Mouse (Mus musculus) limb, embryonic 10.5 days (tissue): ENCODE measurements around the gene Tspan14. TPM values are rescaled to one million over a fixed set of nuclear protein-coding genes. Genes with fewer than 3 reads are reported as not detected.

ENCODE experiments used
- DNase-seq: peaks from one replicate; pipeline ENCODE4 v3.0.0-alpha.2; 2017; ENCODE audit warnings: low spot score
- H3K27ac ChIP-seq: fragments of 300-500 bp; sonication (generic); 2 replicates; pipeline ENCODE4 v1.5.1; 2016; ENCODE audit warnings: mild to moderate bottlenecking
- H3K27me3 ChIP-seq: fragments of 300-500 bp; sonication (generic); 2 replicates; pipeline ENCODE4 v1.6.1; 2016; ENCODE audit warnings: low read depth, mild to moderate bottlenecking; ENCODE audit not compliant: poor library complexity, severe bottlenecking
- H3K36me3 ChIP-seq: fragments of 300-500 bp; sonication (generic); 2 replicates; pipeline ENCODE4 v1.6.1; 2016; ENCODE audit warnings: mild to moderate bottlenecking, moderate library complexity
- H3K4me1 ChIP-seq: fragments of 300-500 bp; sonication (generic); 2 replicates; pipeline ENCODE4 v1.6.1; 2016
- H3K4me3 ChIP-seq: fragments of 300-500 bp; sonication (generic); 2 replicates; pipeline ENCODE4 v1.5.1; 2016; ENCODE audit warnings: mild to moderate bottlenecking, moderate library complexity
- H3K9me3 ChIP-seq: fragments of 300-500 bp; sonication (generic); replicated peaks from 2 replicates; pipeline ENCODE4 v1.6.1; 2016; ENCODE audit warnings: mild to moderate bottlenecking
- WGBS: fragments of 180-500 bp; shearing (Covaris S2); methylation state at CpG from one replicate; pipeline ENCODE4 v1.1.7; 2016; 5-methylcytosine and 5-hydroxymethylcytosine counted together
- polyA plus RNA-seq: library from polyadenylated mRNA; unstranded; fragments of >200 nt; fragmentation: Nextera tagmentation; extraction: Ambion mirVana; gene quantifications from 2 replicates; pipeline ENCODE4 v1.2.1, GENCODE M21; 2016

Tspan14 gene
- polyA plus RNA-seq, 1 experiment from 2014 or later, result 77.6 TPM

DNA sequence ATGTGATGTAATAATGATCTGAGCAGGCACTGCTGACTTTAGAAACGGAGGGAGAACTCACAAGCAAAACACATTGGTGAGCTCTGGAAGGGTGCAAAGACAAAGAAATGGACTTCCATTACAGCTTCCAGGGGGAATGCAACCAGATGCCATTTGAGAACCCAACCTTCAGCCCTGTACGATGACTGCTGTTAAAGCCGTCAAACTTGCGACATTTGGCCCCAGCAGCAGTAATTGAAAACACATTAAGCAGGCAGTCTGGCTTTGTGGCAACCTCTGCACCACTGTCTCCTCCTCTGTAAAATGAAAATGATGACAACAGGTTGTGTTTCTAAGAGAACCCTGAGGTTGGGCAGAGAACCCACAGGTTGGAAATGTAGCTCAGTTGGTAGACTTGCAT lies 34.2 kb upstream of the Tspan14 start:
- Histone ChIP-seq H3K27me3 (peaks cover 15% of the 10 kb centered on the region; the same call in 1 of the 2 replicates), H3K4me1 (peaks cover 32% of the 10 kb centered on the region), H3K4me3 (no peak overlapping the region), H3K36me3 (peaks cover 13% of the 10 kb centered on the region; the same call in 1 of the 2 replicates), H3K9me3 (no peaks in the 10 kb centered on the region), H3K27ac (peak overlapping the region; percentile 75)
- 25% methylated on average over 4 of the region's 4 CpGs for WGBS
- no peak for DNase-seq

DNA sequence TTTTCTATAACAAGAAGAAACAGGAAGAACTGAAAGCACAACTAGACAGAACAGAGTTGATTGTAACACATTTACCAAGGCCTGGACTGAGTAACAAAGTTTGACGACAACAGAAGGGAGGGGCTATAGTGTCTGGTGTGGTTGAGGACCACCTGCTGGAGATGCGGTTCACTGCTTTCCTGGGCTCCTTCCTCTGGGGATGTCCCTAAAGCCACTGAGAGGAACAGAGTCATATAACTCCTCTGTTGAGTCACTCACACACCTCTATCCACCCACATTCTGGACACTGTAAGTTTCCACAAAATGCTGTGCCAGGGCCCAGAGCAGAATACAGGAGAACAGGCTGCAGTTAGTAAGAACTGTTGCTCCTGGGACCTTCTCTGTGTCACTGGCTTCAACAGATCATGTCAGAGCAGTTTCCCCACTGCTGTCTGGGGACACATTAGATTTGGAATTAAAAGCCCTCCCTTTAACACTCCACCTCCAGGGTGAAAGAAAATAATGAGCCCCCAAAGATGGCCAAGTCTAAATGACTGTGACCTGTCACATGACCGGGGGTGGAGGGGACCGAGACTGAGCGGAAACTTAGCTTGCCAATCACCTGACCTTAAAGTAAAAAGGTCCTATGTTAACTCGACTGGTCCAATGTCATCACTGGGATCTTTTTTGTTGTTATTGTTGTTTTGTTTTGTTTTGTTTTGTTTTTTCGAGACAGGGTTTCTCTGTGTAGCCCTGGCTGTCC lies 33.5 kb upstream of the Tspan14 start:
- 88% methylated on average over 7 of the region's 7 CpGs for WGBS
- peaks cover 32% of the 10 kb centered on the region for H3K4me1 ChIP-seq
- H3K4me3 ChIP-seq, result no peak overlapping the region
- peak overlapping the region; percentile 75 for H3K27ac ChIP-seq
- H3K36me3 ChIP-seq, result peaks cover 13% of the 10 kb centered on the region; the same call in 1 of the 2 replicates
- DNase-seq, result no peak
- H3K9me3 ChIP-seq, result no peaks in the 10 kb centered on the region
- H3K27me3 ChIP-seq, result peaks cover 15% of the 10 kb centered on the region; the same call in 1 of the 2 replicates

DNA sequence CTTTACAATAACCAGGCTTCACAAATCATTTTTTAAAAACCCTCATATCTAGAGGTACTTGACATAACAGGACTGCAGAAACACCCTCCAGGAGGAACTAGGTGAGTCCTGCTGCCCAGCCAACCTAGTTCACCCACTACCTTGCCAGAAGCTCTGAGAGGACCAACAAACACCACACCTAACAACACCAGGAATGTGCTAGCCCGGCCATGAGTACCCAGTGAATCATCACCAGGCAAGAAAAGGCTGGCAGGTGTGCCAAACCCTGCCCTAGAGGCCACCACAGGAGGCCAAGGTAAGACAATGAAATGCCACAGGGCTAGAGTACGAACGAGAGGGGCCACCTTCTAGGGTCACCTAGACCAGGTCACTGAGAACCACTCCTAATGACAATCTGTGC lies 29.6 kb upstream of the Tspan14 start:
- Histone ChIP-seq H3K9me3 (no peaks in the 10 kb centered on the region), H3K27me3 (no peaks in the 10 kb centered on the region), H3K4me3 (no peak overlapping the region), H3K27ac (no peak overlapping the region), H3K4me1 (peaks cover 12% of the 10 kb centered on the region), H3K36me3 (peaks cover 13% of the 10 kb centered on the region; the same call in 1 of the 2 replicates)
- DNase-seq, result no peak
- WGBS, result 88% methylated on average over 3 of the region's 3 CpGs

DNA sequence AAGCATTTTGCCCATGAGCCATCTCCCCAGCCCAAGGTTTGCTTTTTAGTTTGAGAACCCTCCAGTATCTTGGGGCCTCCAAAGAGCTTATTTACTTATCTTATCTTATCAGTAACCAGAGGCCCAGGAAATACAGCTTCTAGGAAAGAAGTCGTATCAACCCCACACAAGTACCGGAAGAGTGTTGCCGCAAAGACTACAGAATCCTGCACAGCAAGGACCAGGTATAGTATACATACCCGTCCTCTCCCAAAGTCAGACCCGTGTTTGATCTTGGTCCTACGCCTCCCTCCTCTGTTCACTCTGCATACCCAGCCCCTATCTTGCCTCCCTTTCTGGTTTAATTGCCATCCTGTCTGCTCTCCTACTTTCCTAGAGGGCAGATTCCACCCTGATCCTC lies 25.9 kb upstream of the Tspan14 start:
- H3K36me3 ChIP-seq, result peaks cover 5% of the 10 kb centered on the region; the same call in 1 of the 2 replicates
- WGBS, result 73% methylated on average over 6 of the region's 6 CpGs
- DNase-seq, result no peak
- H3K4me1 ChIP-seq, result peaks cover 7% of the 10 kb centered on the region; the same call in 1 of the 2 replicates
- H3K27me3 ChIP-seq, result no peaks in the 10 kb centered on the region
- H3K4me3 ChIP-seq, result no peak overlapping the region
- no peaks in the 10 kb centered on the region for H3K9me3 ChIP-seq
- H3K27ac ChIP-seq, result no peak overlapping the region

DNA sequence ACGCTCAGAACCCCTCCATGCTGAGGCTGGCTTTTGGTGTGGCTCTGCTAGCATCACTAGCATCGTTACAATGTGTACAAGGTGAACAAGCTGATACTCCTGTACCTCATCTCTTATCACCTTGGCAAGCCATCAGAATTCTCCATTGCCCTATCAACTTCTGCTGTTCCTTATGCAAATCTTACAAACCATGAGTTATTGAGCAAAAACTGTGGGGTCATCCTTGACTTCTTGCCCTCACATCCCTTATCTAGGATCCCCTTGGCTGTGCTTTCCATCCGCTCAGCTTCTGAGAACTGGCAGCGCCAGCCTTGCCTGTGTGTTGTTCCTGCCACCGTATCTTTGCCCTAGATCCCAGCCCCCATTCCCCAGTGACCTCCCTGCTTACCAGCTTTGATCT lies 22.2 kb upstream of the Tspan14 start:
- Histone ChIP-seq H3K27ac (no peak overlapping the region), H3K9me3 (no peaks in the 10 kb centered on the region), H3K36me3 (no peaks in the 10 kb centered on the region), H3K27me3 (no peaks in the 10 kb centered on the region), H3K4me1 (peaks cover 7% of the 10 kb centered on the region; the same call in 1 of the 2 replicates), H3K4me3 (no peak overlapping the region)
- DNase-seq, result no peak
- WGBS, result 94% methylated on average over 5 of the region's 5 CpGs

DNA sequence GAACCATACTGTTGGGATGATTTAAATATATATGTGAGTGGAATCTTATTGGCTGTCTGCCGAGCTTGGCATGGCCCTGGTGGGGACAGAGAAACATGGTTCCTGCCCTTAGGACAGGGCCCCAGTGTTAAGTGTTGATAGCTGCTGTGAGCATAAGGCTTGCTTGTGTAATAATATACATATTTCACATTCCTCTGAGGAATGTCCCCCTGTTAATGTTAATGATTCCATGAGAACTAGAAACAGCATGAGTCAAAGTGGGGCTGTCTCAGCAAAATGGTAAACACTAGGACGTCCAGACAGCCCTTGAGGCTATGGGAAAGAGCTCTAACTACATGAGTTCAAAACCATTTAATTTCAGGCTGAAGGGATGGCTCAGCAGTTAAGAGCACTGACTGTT lies 20.6 kb upstream of the Tspan14 start:
- Histone ChIP-seq H3K27me3 (no peaks in the 10 kb centered on the region), H3K36me3 (no peaks in the 10 kb centered on the region), H3K9me3 (no peaks in the 10 kb centered on the region), H3K4me3 (no peak overlapping the region), H3K4me1 (peaks cover 7% of the 10 kb centered on the region; the same call in 1 of the 2 replicates), H3K27ac (no peak overlapping the region)
- DNase-seq, result no peak
- WGBS, result 90% methylated on average over 2 of the region's 2 CpGs

DNA sequence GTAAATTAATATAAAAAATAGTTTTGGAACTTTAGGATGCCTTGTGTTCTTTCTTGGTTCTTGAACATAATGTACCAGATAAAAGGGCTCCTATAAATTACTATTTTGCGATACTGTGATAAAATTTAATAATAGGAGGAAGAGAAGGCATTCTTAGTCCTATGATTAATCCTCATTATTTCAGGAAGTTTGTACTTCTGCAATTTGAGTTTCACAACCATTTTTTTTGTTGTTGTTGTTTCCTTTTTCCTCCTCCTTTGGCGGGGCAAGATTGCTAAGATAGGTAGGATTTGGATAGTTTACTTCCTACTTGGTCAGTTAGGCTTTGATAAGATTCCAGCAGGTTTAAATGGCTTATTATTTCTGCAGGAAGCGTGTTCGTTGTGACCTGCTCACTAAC lies 19.0 kb upstream of the Tspan14 start:
- WGBS, result 91% methylated on average over 4 of the region's 4 CpGs
- H3K27me3 ChIP-seq, result no peaks in the 10 kb centered on the region
- no peak overlapping the region for H3K4me3 ChIP-seq
- DNase-seq, result no peak
- peaks cover 7% of the 10 kb centered on the region; the same call in 1 of the 2 replicates for H3K4me1 ChIP-seq
- no peaks in the 10 kb centered on the region for H3K9me3 ChIP-seq
- H3K36me3 ChIP-seq, result no peaks in the 10 kb centered on the region
- no peak overlapping the region for H3K27ac ChIP-seq

DNA sequence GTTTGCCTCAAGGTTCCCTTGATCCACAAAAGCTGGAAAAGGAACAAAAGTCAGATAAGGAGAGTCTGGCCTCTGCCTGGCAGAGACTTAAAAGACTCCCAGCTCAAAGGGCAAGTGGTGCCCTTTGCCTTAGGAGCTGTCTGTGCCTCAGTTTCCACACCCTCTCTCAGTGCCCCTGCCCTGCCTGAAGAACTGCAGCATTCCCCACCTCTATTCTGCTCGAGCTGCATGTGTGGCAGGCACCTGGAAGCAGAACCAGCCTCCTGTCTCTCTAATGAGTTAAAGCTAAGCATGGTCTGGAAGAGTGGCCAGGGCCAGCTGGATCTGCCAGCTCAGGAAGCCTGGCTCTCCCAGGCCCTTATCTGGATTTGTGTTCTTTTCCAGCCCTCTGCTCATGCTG lies 13.1 kb upstream of the Tspan14 start:
- WGBS, result 72% methylated on average over 1 of the region's 1 CpGs
- Histone ChIP-seq H3K27ac (peak overlapping the region; percentile 8; the same call in 1 of the 2 replicates), H3K4me1 (no peaks in the 10 kb centered on the region; the same call in 1 of the 2 replicates), H3K9me3 (no peaks in the 10 kb centered on the region), H3K27me3 (no peaks in the 10 kb centered on the region), H3K4me3 (no peak overlapping the region), H3K36me3 (no peaks in the 10 kb centered on the region)
- DNase-seq, result no peak

DNA sequence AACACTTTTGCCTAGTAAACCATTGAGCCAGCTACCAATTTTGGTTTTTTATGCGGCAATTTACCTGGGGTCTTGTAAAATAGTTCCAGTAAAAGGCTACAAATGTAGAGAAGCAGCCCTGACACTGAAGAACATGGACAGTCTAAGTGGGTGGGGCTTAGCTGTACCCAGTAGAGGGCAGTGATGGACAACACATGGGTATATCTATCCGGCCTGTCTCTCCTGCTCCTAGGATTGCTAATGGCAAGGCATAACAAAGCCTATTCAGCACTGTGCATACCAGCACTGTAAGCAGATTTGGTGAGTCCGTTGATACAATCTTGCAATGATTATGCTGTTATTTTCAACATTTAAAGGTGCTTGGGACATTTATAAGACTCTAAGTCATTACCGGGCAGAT lies 12.4 kb upstream of the Tspan14 start:
- no peaks in the 10 kb centered on the region for H3K27me3 ChIP-seq
- DNase-seq, result no peak
- H3K27ac ChIP-seq, result no peak overlapping the region
- H3K36me3 ChIP-seq, result no peaks in the 10 kb centered on the region
- 56% methylated on average over 4 of the region's 4 CpGs for WGBS
- H3K4me1 ChIP-seq, result no peaks in the 10 kb centered on the region; the same call in 1 of the 2 replicates
- H3K4me3 ChIP-seq, result no peak overlapping the region
- H3K9me3 ChIP-seq, result no peaks in the 10 kb centered on the region

DNA sequence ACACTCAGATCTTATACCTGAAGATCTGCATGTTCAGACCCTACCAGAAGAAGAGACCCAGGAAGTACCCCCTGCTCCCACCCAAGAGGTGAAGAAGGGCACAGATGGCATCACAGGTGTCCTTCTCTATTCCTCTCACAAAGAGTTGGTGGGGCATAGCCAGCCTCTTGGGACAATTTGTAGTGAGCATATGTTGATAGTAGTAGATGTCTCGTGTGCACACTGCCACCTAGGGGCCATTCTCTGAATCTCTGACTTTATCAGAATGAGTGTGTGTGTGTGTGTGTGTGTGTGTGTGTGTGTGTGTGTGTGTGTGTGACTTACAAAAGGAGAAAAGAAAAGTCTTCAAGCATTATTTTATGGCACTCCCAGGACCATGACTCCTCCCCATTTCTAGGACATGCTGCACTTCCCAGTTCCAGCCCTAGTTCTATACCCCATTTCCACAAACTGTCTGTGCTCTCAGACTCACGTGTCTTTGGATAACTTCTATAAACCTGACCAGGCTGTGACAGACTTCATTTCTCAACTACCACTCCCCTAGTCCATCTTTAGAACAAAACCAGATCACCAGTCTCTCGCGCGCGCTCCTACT lies 8.6 kb upstream of the Tspan14 start:
- peak; percentile 72 for DNase-seq
- WGBS, result 77% methylated on average over 6 of the region's 6 CpGs
- H3K27ac ChIP-seq, result no peak overlapping the region

DNA sequence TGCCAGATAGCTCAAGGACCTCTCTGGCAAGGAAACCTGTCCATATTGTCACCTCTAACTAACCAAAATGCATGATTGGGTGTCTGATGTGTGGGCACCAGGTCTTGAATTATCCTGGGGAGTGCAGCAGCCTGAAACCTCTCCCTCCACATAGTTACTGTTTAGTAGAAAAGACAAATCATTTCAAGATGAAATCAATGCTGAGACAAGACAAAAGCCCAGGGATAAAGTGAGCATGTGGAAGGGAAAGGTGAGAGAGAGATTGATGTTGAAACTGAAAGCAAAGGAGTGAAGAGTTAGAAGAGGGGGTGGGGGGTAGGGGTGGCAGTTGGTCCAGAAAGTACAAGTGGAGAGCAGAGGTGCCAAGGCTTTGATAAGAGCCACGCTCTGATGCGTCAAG lies 1.4 kb upstream of the Tspan14 start:
- Histone ChIP-seq H3K36me3 (0 out of 2 replicates have a peak, but pooled peaks cover under 1% of the 10 kb centered on the region), H3K27me3 (peaks cover 6% of the 10 kb centered on the region; the same call in 1 of the 2 replicates), H3K4me1 (peaks cover 30% of the 10 kb centered on the region), H3K27ac (no peak overlapping the region), H3K4me3 (peak overlapping the region; percentile 85; the same call in 1 of the 2 replicates), H3K9me3 (no peaks in the 10 kb centered on the region)
- 64% methylated on average over 2 of the region's 2 CpGs for WGBS
- DNase-seq, result no peak

More for the DNA sequence above, 8.6 kb upstream of the Tspan14 start:
- Histone ChIP-seq H3K36me3 (no peaks in the 10 kb centered on the region), H3K4me1 (no peaks in the 10 kb centered on the region; the same call in 1 of the 2 replicates), H3K9me3 (no peaks in the 10 kb centered on the region), H3K27me3 (no peaks in the 10 kb centered on the region), H3K4me3 (no peak overlapping the region)

DNA sequence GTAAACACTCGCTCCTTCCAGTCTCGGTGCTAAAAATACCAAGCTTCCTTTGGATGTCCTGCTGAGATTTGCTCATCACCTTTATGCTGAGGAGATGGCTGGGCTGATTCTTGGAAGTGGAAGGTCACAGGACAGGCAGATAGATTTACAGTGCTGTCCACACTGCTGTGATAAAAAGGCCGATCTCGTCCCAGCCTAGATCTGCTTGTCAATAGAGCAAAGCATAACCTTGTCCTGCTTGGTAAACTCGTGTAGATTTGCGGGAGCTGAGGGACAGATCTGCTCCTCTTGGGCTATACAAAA lies 942 bp upstream of the Tspan14 start:
- DNase-seq, result no peak
- 0 out of 2 replicates have a peak, but pooled peaks cover 2% of the 10 kb centered on the region for H3K36me3 ChIP-seq
- peaks cover 35% of the 10 kb centered on the region for H3K4me1 ChIP-seq
- peaks cover 6% of the 10 kb centered on the region; the same call in 1 of the 2 replicates for H3K27me3 ChIP-seq
- no peaks in the 10 kb centered on the region for H3K9me3 ChIP-seq
- peak overlapping the region; percentile 85 for H3K4me3 ChIP-seq
- WGBS, result 5% methylated on average over 6 of the region's 6 CpGs
- peak overlapping the region; percentile 93 for H3K27ac ChIP-seq
